Mouse (Mus musculus): Measurements from ENCODE around the gene Naa50. TPM values are rescaled to one million over a fixed set of nuclear protein-coding genes. Genes with fewer than 3 reads are reported as not detected.
A peak's percentile ranks its signal among the peaks of the same experiment; 100 is the strongest.

Naa50 gene
- polyA plus RNA-seq, 1 experiment from 2014 or later, result 91.3 TPM

GRCm38 (mm10) chr16:44136511-44137021, 3.1 kb upstream of the Naa50 start:
- H3K27ac ChIP-seq (ENCODE audit: low read length), result no peak overlapping the region
- H3K36me3 ChIP-seq (ENCODE audit: control insufficient read depth, insufficient read depth, low read length), result no peaks in the 10 kb centered on the region
- H3K9me3 ChIP-seq (ENCODE audit: control insufficient read depth, low read length), result no peaks in the 10 kb centered on the region
- H3K4me3 ChIP-seq (ENCODE audit: low read length), result no peak overlapping the region
- H3K4me1 ChIP-seq (replicated peaks; ENCODE audit: control insufficient read depth, insufficient read depth, low read length), result peaks cover 12% of the 10 kb centered on the region
- no peak for ATAC-seq (ENCODE audit: low read depth)
- H3K4me2 ChIP-seq (ENCODE audit: low read depth, low read length), result no peak overlapping the region
- no peaks in the 10 kb centered on the region for H3K27me3 ChIP-seq (ENCODE audit: control insufficient read depth, insufficient read depth, low read depth, low read length)
- H3K9ac ChIP-seq (ENCODE audit: low read length), result no peak overlapping the region
- WGBS, result 66% methylated on average over 6 of the region's 6 CpGs

GRCm38 (mm10) chr16:44138377-44138978, 1.2 kb upstream of the Naa50 start:
- no peaks in the 10 kb centered on the region for H3K36me3 ChIP-seq (ENCODE audit: control insufficient read depth, insufficient read depth, low read length)
- H3K27ac ChIP-seq (ENCODE audit: low read length), result peak overlapping the region; percentile 100
- H3K27me3 ChIP-seq (ENCODE audit: control insufficient read depth, insufficient read depth, low read depth, low read length), result no peaks in the 10 kb centered on the region
- H3K9ac ChIP-seq (ENCODE audit: low read length), result peak overlapping the region; percentile 96
- under 1% methylated on average over 24 of the region's 24 CpGs for WGBS
- H3K4me3 ChIP-seq (ENCODE audit: low read length), result peak overlapping the region; percentile 98
- peaks cover 14% of the 10 kb centered on the region for H3K4me1 ChIP-seq (replicated peaks; ENCODE audit: control insufficient read depth, insufficient read depth, low read length)
- ATAC-seq (ENCODE audit: low read depth), result no peak
- peak overlapping the region; percentile 92 for H3K4me2 ChIP-seq (ENCODE audit: low read depth, low read length)
- H3K9me3 ChIP-seq (ENCODE audit: control insufficient read depth, low read length), result no peaks in the 10 kb centered on the region

- no peaks in the 10 kb centered on the region for H3K27me3 ChIP-seq (ENCODE audit: control insufficient read depth, insufficient read depth, low read depth, low read length)
- H3K4me1 ChIP-seq (replicated peaks; ENCODE audit: control insufficient read depth, insufficient read depth, low read length), result peaks cover 14% of the 10 kb centered on the region
- no peaks in the 10 kb centered on the region for H3K36me3 ChIP-seq (ENCODE audit: control insufficient read depth, insufficient read depth, low read length)
- under 1% methylated on average over 25 of the region's 25 CpGs for WGBS
- ATAC-seq (ENCODE audit: low read depth), result peak; percentile 86
- peak overlapping the region; percentile 98 for H3K4me3 ChIP-seq (ENCODE audit: low read length)
- peak overlapping the region; percentile 92 for H3K4me2 ChIP-seq (ENCODE audit: low read depth, low read length)
- peak overlapping the region; percentile 96 for H3K9ac ChIP-seq (ENCODE audit: low read length)
- H3K27ac ChIP-seq (ENCODE audit: low read length), result peak overlapping the region; percentile 100
- no peaks in the 10 kb centered on the region for H3K9me3 ChIP-seq (ENCODE audit: control insufficient read depth, low read length)
Measured at GRCm38 (mm10) chr16:44138979-44139535, 573 bp upstream of the Naa50 start.

- Histone ChIP-seq H3K27me3 (ENCODE audit: control insufficient read depth, insufficient read depth, low read depth, low read length) (no peaks in the 10 kb centered on the region), H3K4me3 (ENCODE audit: low read length) (peak overlapping the region; percentile 98), H3K27ac (ENCODE audit: low read length) (peak overlapping the region; percentile 100), H3K9ac (ENCODE audit: low read length) (peak overlapping the region; percentile 96), H3K36me3 (ENCODE audit: control insufficient read depth, insufficient read depth, low read length) (no peaks in the 10 kb centered on the region), H3K4me2 (ENCODE audit: low read depth, low read length) (peak overlapping the region; percentile 55), H3K9me3 (ENCODE audit: control insufficient read depth, low read length) (no peaks in the 10 kb centered on the region), H3K4me1 (replicated peaks; ENCODE audit: control insufficient read depth, insufficient read depth, low read length) (peaks cover 14% of the 10 kb centered on the region)
- ATAC-seq (ENCODE audit: low read depth), result peak; percentile 69
- 0% methylated on average over 35 of the region's 44 CpGs for WGBS
Measured at GRCm38 (mm10) chr16:44140186-44140787, 657 bp downstream of the Naa50 start.

GRCm38 (mm10) chr16:44141483-44141882, 1.9 kb downstream of the Naa50 start:
- H3K27me3 ChIP-seq (ENCODE audit: control insufficient read depth, insufficient read depth, low read depth, low read length), result no peaks in the 10 kb centered on the region
- H3K4me3 ChIP-seq (ENCODE audit: low read length), result peak overlapping the region; percentile 30
- peak overlapping the region; percentile 58 for H3K9ac ChIP-seq (ENCODE audit: low read length)
- H3K9me3 ChIP-seq (ENCODE audit: control insufficient read depth, low read length), result no peaks in the 10 kb centered on the region
- ATAC-seq (ENCODE audit: low read depth), result no peak
- H3K4me2 ChIP-seq (ENCODE audit: low read depth, low read length), result peak overlapping the region; percentile 55
- H3K4me1 ChIP-seq (replicated peaks; ENCODE audit: control insufficient read depth, insufficient read depth, low read length), result peaks cover 14% of the 10 kb centered on the region
- H3K27ac ChIP-seq (ENCODE audit: low read length), result peak overlapping the region; percentile 55; the same call in 1 of the 2 replicates
- 20% methylated on average over 6 of the region's 6 CpGs for WGBS
- no peaks in the 10 kb centered on the region for H3K36me3 ChIP-seq (ENCODE audit: control insufficient read depth, insufficient read depth, low read length)

GRCm38 (mm10) chr16:44149002-44149767, 9.6 kb downstream of the Naa50 start:
- Histone ChIP-seq H3K36me3 (ENCODE audit: control insufficient read depth, insufficient read depth, low read length) (no peaks in the 10 kb centered on the region), H3K27me3 (ENCODE audit: control insufficient read depth, insufficient read depth, low read depth, low read length) (no peaks in the 10 kb centered on the region), H3K27ac (ENCODE audit: low read length) (no peak overlapping the region), H3K4me1 (replicated peaks; ENCODE audit: control insufficient read depth, insufficient read depth, low read length) (no peaks in the 10 kb centered on the region), H3K9ac (ENCODE audit: low read length) (no peak overlapping the region), H3K9me3 (ENCODE audit: control insufficient read depth, low read length) (no peaks in the 10 kb centered on the region), H3K4me3 (ENCODE audit: low read length) (no peak overlapping the region), H3K4me2 (ENCODE audit: low read depth, low read length) (no peak overlapping the region)
- no peak for ATAC-seq (ENCODE audit: low read depth)
- WGBS, result 88% methylated on average over 1 of the region's 1 CpGs

GRCm38 (mm10) chr16:44154497-44155057, 14.9 kb downstream of the Naa50 start:
- Histone ChIP-seq H3K36me3 (ENCODE audit: control insufficient read depth, insufficient read depth, low read length) (peaks cover 8% of the 10 kb centered on the region; the same call in 1 of the 2 replicates), H3K4me2 (ENCODE audit: low read depth, low read length) (no peak overlapping the region), H3K4me3 (ENCODE audit: low read length) (no peak overlapping the region), H3K4me1 (replicated peaks; ENCODE audit: control insufficient read depth, insufficient read depth, low read length) (no peaks in the 10 kb centered on the region), H3K27ac (ENCODE audit: low read length) (no peak overlapping the region), H3K9me3 (ENCODE audit: control insufficient read depth, low read length) (no peaks in the 10 kb centered on the region), H3K27me3 (ENCODE audit: control insufficient read depth, insufficient read depth, low read depth, low read length) (no peaks in the 10 kb centered on the region), H3K9ac (ENCODE audit: low read length) (no peak overlapping the region)
- 63% methylated on average over 6 of the region's 6 CpGs for WGBS
- no peak for ATAC-seq (ENCODE audit: low read depth)

- no peaks in the 10 kb centered on the region for H3K27me3 ChIP-seq (ENCODE audit: control insufficient read depth, insufficient read depth, low read depth, low read length)
- no peaks in the 10 kb centered on the region for H3K4me1 ChIP-seq (replicated peaks; ENCODE audit: control insufficient read depth, insufficient read depth, low read length)
- peaks cover 10% of the 10 kb centered on the region; the same call in 1 of the 2 replicates for H3K36me3 ChIP-seq (ENCODE audit: control insufficient read depth, insufficient read depth, low read length)
- no peaks in the 10 kb centered on the region for H3K9me3 ChIP-seq (ENCODE audit: control insufficient read depth, low read length)
- no peak for ATAC-seq (ENCODE audit: low read depth)
- no peak overlapping the region for H3K4me3 ChIP-seq (ENCODE audit: low read length)
- 91% methylated on average over 7 of the region's 7 CpGs for WGBS
- H3K9ac ChIP-seq (ENCODE audit: low read length), result no peak overlapping the region
- no peak overlapping the region for H3K27ac ChIP-seq (ENCODE audit: low read length)
- no peak overlapping the region for H3K4me2 ChIP-seq (ENCODE audit: low read depth, low read length)
Measured at GRCm38 (mm10) chr16:44159325-44159724, 19.7 kb downstream of the Naa50 start.
